Mouse (Mus musculus): ENCODE results near the gene Crim1. TPM values are rescaled to one million over a fixed set of nuclear protein-coding genes. Genes with fewer than 3 reads are reported as not detected.

Gene Crim1
- polyA plus RNA-seq, 1 experiment = 54.2 TPM

- 41% methylated on average over 2 of the region's 2 CpGs for WGBS
- no peak for DNase-seq
Observed at GRCm38 (mm10) chr17:78172371-78172770, 27.7 kb upstream of the Crim1 start.

GRCm38 (mm10) chr17:78180766-78181165, 19.3 kb upstream of the Crim1 start:
- TF ChIP-seq POLR2A (IDR thresholded peaks at IDR 0.05; ENCODE audit: low read depth, low read length) (no peak), CTCF (conservative IDR thresholded peaks at IDR 0.05; ENCODE audit: insufficient read depth, insufficient read length, low read depth, low read length) (no peak)
- no peak for DNase-seq
- H3K4me1 ChIP-seq (ENCODE audit: control insufficient read depth, insufficient read depth, low read length) = no peaks in the 10 kb centered on the region
- no peak overlapping the region for H3K27ac ChIP-seq (ENCODE audit: insufficient read depth, low read depth, low read length)
- H3K27me3 ChIP-seq (replicated peaks; ENCODE audit: control insufficient read depth, insufficient read depth, low read length) = no peaks in the 10 kb centered on the region
- H3K4me3 ChIP-seq (ENCODE audit: insufficient read depth, low read depth, low read length) = no peak overlapping the region
- H3K36me3 ChIP-seq (ENCODE audit: control insufficient read depth, insufficient read depth, low read length) = no peaks in the 10 kb centered on the region
- WGBS = 48% methylated on average over 6 of the region's 6 CpGs

More at GRCm38 (mm10) chr17:78172371-78172770, 27.7 kb upstream of the Crim1 start:
- H3K4me1 ChIP-seq (ENCODE audit: control insufficient read depth, insufficient read depth, low read length) = no peaks in the 10 kb centered on the region
- H3K4me3 ChIP-seq (ENCODE audit: insufficient read depth, low read depth, low read length) = no peak overlapping the region
- no peak for TF ChIP-seq POLR2A (IDR thresholded peaks at IDR 0.05; ENCODE audit: low read depth, low read length)
- TF ChIP-seq CTCF (conservative IDR thresholded peaks at IDR 0.05; ENCODE audit: insufficient read depth, insufficient read length, low read depth, low read length) = no peak
- H3K27me3 ChIP-seq (replicated peaks; ENCODE audit: control insufficient read depth, insufficient read depth, low read length) = no peaks in the 10 kb centered on the region
- no peaks in the 10 kb centered on the region for H3K36me3 ChIP-seq (ENCODE audit: control insufficient read depth, insufficient read depth, low read length)
- H3K27ac ChIP-seq (ENCODE audit: insufficient read depth, low read depth, low read length) = no peak overlapping the region

GRCm38 (mm10) chr17:78196184-78196583, 3.9 kb upstream of the Crim1 start:
- Histone ChIP-seq H3K4me1 (ENCODE audit: control insufficient read depth, insufficient read depth, low read length) (no peaks in the 10 kb centered on the region; the same call in 1 of the 2 replicates), H3K27me3 (replicated peaks; ENCODE audit: control insufficient read depth, insufficient read depth, low read length) (no peaks in the 10 kb centered on the region), H3K27ac (ENCODE audit: insufficient read depth, low read depth, low read length) (no peak overlapping the region), H3K36me3 (ENCODE audit: control insufficient read depth, insufficient read depth, low read length) (no peaks in the 10 kb centered on the region), H3K4me3 (ENCODE audit: insufficient read depth, low read depth, low read length) (no peak overlapping the region)
- WGBS = 92% methylated on average over 5 of the region's 5 CpGs
- DNase-seq = no peak
- TF ChIP-seq CTCF (conservative IDR thresholded peaks at IDR 0.05; ENCODE audit: insufficient read depth, insufficient read length, low read depth, low read length) = no peak
- no peak for TF ChIP-seq POLR2A (IDR thresholded peaks at IDR 0.05; ENCODE audit: low read depth, low read length)

- DNase-seq = peak; percentile 77
- no peak for TF ChIP-seq POLR2A (IDR thresholded peaks at IDR 0.05; ENCODE audit: low read depth, low read length)
- TF ChIP-seq CTCF (conservative IDR thresholded peaks at IDR 0.05; ENCODE audit: insufficient read depth, insufficient read length, low read depth, low read length) = peak; percentile 92
Observed at GRCm38 (mm10) chr17:78197111-78197510, 2.9 kb upstream of the Crim1 start.

GRCm38 (mm10) chr17:78198140-78198539, 1.9 kb upstream of the Crim1 start:
- no peak for DNase-seq
- Histone ChIP-seq H3K27ac (ENCODE audit: insufficient read depth, low read depth, low read length) (no peak overlapping the region), H3K4me1 (ENCODE audit: control insufficient read depth, insufficient read depth, low read length) (peaks cover 7% of the 10 kb centered on the region), H3K4me3 (ENCODE audit: insufficient read depth, low read depth, low read length) (no peak overlapping the region), H3K36me3 (ENCODE audit: control insufficient read depth, insufficient read depth, low read length) (no peaks in the 10 kb centered on the region), H3K27me3 (replicated peaks; ENCODE audit: control insufficient read depth, insufficient read depth, low read length) (no peaks in the 10 kb centered on the region)
- TF ChIP-seq POLR2A (IDR thresholded peaks at IDR 0.05; ENCODE audit: low read depth, low read length) (no peak), CTCF (conservative IDR thresholded peaks at IDR 0.05; ENCODE audit: insufficient read depth, insufficient read length, low read depth, low read length) (no peak)
- 66% methylated on average over 4 of the region's 4 CpGs for WGBS

More at GRCm38 (mm10) chr17:78197111-78197510, 2.9 kb upstream of the Crim1 start:
- no peak overlapping the region for H3K4me3 ChIP-seq (ENCODE audit: insufficient read depth, low read depth, low read length)
- no peaks in the 10 kb centered on the region for H3K36me3 ChIP-seq (ENCODE audit: control insufficient read depth, insufficient read depth, low read length)
- no peaks in the 10 kb centered on the region for H3K27me3 ChIP-seq (replicated peaks; ENCODE audit: control insufficient read depth, insufficient read depth, low read length)
- H3K4me1 ChIP-seq (ENCODE audit: control insufficient read depth, insufficient read depth, low read length) = no peaks in the 10 kb centered on the region; the same call in 1 of the 2 replicates
- WGBS = 22% methylated on average over 7 of the region's 7 CpGs
- H3K27ac ChIP-seq (ENCODE audit: insufficient read depth, low read depth, low read length) = no peak overlapping the region

GRCm38 (mm10) chr17:78198820-78199219, 1.2 kb upstream of the Crim1 start:
- no peak overlapping the region for H3K4me3 ChIP-seq (ENCODE audit: insufficient read depth, low read depth, low read length)

GRCm38 (mm10) chr17:78199231-78199625, 820 bp upstream of the Crim1 start:
- no peak for TF ChIP-seq CTCF (conservative IDR thresholded peaks at IDR 0.05; ENCODE audit: insufficient read depth, insufficient read length, low read depth, low read length)
- no peak for TF ChIP-seq POLR2A (IDR thresholded peaks at IDR 0.05; ENCODE audit: low read depth, low read length)
- Histone ChIP-seq H3K36me3 (ENCODE audit: control insufficient read depth, insufficient read depth, low read length) (no peaks in the 10 kb centered on the region), H3K4me3 (ENCODE audit: insufficient read depth, low read depth, low read length) (peak overlapping the region; percentile 88), H3K27me3 (replicated peaks; ENCODE audit: control insufficient read depth, insufficient read depth, low read length) (no peaks in the 10 kb centered on the region), H3K27ac (ENCODE audit: insufficient read depth, low read depth, low read length) (peak overlapping the region; percentile 96), H3K4me1 (ENCODE audit: control insufficient read depth, insufficient read depth, low read length) (peaks cover 7% of the 10 kb centered on the region)
- 26% methylated on average over 7 of the region's 7 CpGs for WGBS
- DNase-seq = no peak

More at GRCm38 (mm10) chr17:78198820-78199219, 1.2 kb upstream of the Crim1 start:
- no peak for DNase-seq
- Histone ChIP-seq H3K36me3 (ENCODE audit: control insufficient read depth, insufficient read depth, low read length) (no peaks in the 10 kb centered on the region), H3K27me3 (replicated peaks; ENCODE audit: control insufficient read depth, insufficient read depth, low read length) (no peaks in the 10 kb centered on the region), H3K4me1 (ENCODE audit: control insufficient read depth, insufficient read depth, low read length) (peaks cover 7% of the 10 kb centered on the region), H3K27ac (ENCODE audit: insufficient read depth, low read depth, low read length) (no peak overlapping the region)
- WGBS = 60% methylated on average over 4 of the region's 4 CpGs
- TF ChIP-seq POLR2A (IDR thresholded peaks at IDR 0.05; ENCODE audit: low read depth, low read length) (no peak), CTCF (conservative IDR thresholded peaks at IDR 0.05; ENCODE audit: insufficient read depth, insufficient read length, low read depth, low read length) (no peak)
